Mouse (Mus musculus): ENCODE results near the gene Olfr1328.
"Not testable (repeated sequence)": the region's sequence is repeated elsewhere in the genome, so short reads cannot be mapped to it uniquely, and the experiment has no call there.

Olfr1328 gene

GRCm38 (mm10) chr4:118938512-118938911 lies at the start of gene Olfr1328:
TSS of gene Olfr1328 (minus strand) at chr4:118938612.
- no peak for DNase-seq (ENCODE audit: low read depth)

- no peak for DNase-seq (ENCODE audit: low read depth)
Measured at GRCm38 (mm10) chr4:118985291-118985690, 46.9 kb upstream of the Olfr1328 start.

- no peak for DNase-seq (ENCODE audit: low read depth)
Measured at GRCm38 (mm10) chr4:118973281-118973680, 34.9 kb upstream of the Olfr1328 start.

DNA sequence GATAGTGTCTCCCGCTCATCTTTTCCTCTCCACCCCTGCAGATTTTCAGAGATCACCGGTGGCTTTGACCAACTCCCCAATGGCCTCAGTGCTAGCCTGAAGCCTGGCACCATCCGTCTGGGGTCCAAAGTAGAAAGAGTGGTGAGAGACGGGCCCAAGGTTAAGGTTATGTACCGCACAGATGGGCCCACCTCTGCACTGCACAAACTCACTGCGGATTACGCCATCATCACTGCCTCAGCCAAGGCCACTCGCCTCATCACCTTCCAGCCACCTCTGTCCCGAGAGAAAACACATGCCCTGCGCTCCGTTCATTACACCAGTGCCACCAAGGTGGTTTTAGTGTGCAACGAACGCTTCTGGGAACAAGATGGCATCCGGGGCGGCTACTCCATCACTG lies 29.3 kb upstream of the Olfr1328 start:
- no peak for DNase-seq (ENCODE audit: low read depth)

- DNase-seq (ENCODE audit: low read depth), result no peak
Measured at GRCm38 (mm10) chr4:118961141-118961628, 22.8 kb upstream of the Olfr1328 start, which contains the start of gene Lao1. TSS of gene Lao1 (plus strand) at chr4:118961578.

GRCm38 (mm10) chr4:118958812-118959211 lies 20.4 kb upstream of the Olfr1328 start:
- no peak for DNase-seq (ENCODE audit: low read depth)

GRCm38 (mm10) chr4:118931326-118931725 lies 7.1 kb downstream of the Olfr1328 start:
- not testable (repeated sequence) for DNase-seq (ENCODE audit: low read depth)

DNA sequence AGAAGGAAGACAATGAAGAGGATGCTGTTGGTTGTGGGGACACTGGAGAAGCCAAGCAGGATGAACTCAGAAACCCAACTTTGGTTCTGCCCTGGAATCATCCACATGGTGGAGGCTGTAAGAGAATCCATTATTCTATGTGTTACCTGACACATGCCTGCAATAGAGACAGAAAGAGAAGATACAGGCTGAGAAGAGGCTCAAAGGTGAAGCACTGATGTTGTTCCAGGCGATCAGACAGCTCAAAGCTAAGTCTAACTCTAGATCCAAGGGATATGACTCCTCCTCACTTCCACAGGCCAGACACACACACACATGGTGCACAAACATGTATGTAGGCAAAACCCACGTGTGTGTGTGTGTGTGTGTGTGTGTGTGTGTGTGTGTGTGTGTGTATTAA lies 21.0 kb downstream of the Olfr1328 start, which contains the start of gene Olfr1329:
Gene Olfr1329 (minus strand): TSS at position 101 of the 400 bp plus-strand sequence.
- not testable (repeated sequence) for DNase-seq (ENCODE audit: low read depth)

GRCm38 (mm10) chr4:118901981-118902380 lies 36.4 kb downstream of the Olfr1328 start:
- no peak for DNase-seq (ENCODE audit: low read depth)

DNA sequence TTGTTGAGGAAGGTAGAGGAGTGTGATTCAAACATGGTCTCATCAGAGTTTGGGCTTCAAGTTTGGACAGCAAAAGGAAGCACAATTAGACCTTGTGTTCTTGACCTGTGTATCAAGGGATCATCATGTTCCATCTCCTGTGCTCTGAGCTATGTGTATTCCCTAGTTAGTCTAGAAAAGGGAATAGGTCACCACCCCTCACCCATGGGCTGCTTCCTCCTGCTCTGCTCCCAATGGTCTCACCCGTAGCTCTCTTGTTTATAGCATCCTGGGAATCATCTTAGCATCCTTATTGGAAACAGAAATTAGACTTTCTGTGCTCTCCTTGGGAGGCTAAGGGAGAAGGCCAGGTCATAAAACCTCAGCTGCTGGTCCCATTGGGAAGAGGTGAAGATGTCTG lies 50.1 kb downstream of the Olfr1328 start, which contains the start of gene Olfr1330:
Gene Olfr1330 (plus strand): TSS at position 301 of the 400 bp plus-strand sequence.
- no peak for DNase-seq (ENCODE audit: low read depth)
